Mouse (Mus musculus): ENCODE data around the gene Fabp2.

GRCm38 (mm10) chr3:122876870-122877269, 18.0 kb upstream of the Fabp2 start:
- TF ChIP-seq CTCF (IDR thresholded peaks at IDR 0.05; ENCODE audit: low read depth): no peak
- no peak for TF ChIP-seq EP300 (IDR thresholded peaks at IDR 0.05; ENCODE audit: low read depth)
